Mouse (Mus musculus): ENCODE measurements at regions not wholly inside any gene's neighbourhood (a gene's known extent, or its start where the extent isn't known, plus 50 kb on each side); places are given as distances from the start of the nearest gene placed in this dataset.

- in situ Hi-C loops (cut with MboI, MseI), result no loop called here
Observed at GRCm38 (mm10) chr7:68858471-68859210, 109.6 kb upstream of the Arrdc4 start.

GRCm38 (mm10) chr7:68851981-68852575, 103.0 kb upstream of the Arrdc4 start:
- in situ Hi-C loops (cut with MboI, MseI), result no loop called here

DNA sequence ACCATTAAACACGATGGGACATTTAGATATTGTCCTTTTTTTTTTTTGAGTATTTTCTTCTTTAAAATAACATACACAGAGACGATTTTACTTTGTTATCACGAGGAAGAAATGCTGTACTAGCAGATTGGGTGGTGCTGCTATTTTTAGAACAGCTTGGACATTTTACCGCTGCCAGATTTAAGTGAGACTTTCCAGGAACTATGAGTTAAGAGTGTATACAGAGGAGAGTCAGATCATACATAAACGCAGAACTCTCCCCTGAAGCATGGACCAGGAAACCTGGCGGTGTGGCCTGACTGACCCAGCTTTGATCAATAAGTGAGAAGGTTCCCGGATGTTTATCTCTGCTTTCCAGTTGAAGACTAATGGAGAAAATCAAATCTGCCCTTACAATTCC, 95.6 kb upstream of the Arrdc4 start:
- in situ Hi-C loops (cut with MboI, MseI), result no loop called here

DNA sequence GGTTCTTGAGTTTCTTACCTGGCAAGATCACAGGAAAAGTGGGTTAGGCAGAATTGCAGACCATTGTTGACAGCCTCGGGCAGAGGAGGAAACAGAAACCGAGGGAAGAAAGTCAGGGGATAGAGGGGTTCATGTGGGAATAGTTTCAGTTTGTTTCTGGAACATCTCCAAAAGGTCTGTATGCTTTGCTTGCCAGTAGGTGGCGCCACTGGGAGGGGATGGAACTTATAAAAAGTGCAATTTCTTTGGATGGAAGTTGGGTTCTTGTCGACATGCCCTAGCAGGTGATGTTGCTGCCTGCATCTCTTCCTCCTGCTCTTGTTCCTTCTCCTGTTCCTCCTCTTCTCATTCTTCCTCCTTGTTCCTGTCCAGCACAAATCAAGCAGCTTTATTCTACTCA, 94.3 kb upstream of the Arrdc4 start:
- in situ Hi-C loops (cut with MboI, MseI), result no loop called here

DNA sequence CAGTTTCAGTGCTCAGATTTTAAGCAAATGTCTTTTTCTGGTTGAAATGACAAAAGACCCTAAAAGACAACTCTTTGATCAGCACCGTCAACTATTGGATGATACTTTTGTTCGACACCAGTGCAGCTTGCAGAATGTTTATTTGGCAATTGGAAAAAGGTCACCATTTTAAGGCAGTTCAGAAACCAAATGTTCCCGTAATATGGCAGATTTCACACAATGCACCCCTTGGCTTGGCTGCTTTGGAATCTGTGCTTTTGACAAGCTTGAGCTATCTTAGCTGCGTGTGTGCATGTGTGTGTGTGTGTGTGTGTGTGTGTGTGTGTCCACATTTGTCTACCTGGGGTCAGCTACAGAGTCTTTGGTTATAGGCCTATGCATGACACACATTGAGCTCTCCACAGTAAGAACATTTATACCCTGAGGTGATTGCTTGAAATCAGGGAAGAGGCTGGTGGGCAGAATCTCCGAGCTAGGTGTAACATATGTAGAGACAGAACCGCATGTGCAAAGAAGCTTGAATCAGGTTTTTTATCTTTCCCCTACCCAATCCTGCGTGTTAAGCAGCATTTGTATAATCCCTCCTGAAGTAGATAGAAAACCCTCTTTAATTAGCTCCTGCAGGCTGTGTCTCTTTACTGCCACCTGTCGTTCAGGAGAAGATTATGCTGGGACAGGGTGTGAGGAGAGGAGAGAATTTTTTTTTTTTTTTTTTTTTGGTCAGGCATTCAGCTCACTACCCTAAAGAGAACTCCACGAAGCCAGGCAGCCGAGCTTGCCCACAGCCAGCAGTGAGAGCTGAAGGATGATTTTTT, 85.1 kb upstream of the Arrdc4 start:
- in situ Hi-C loops (cut with MboI, MseI), result no loop called here

DNA sequence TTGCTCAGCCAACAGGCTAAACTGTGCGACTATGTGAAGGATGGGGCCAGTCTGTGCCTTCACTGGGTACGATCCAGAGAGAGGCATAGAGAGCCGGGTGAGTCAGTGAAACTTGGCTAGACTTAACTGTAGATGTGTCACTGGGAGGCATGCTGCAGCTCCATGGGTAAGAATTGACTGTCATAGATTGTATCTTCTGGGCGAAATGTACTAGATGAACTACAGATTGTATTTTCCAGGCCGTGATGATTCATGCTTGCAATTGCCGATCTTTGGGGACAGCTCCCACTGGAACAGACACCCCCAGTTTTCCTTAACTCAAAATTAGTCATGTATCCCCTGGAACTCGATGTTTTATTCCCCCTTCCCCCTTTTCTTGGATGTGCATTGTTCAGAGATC, 84.5 kb upstream of the Arrdc4 start:
- in situ Hi-C loops (cut with MboI, MseI), result no loop called here

DNA sequence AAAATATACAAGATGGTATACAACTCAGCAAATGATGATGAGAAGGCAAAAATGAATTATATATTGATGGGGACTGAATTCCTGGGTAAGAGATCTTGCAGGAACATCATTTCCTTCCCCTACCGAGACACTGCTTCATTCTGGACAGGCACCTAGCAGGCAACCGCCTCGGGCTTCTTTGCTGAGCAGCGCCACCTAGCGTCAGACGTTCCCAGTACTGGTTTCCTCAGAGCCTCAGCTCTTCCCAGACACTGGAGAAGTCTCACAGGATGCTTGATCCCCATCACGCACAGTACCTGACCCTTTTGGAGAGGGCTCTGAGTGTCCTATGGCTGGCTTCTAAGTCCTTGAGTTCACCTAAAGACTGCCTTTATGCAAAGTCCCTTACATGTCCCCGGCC, 80.8 kb upstream of the Arrdc4 start:
- in situ Hi-C loops (cut with MboI, MseI), result no loop called here

DNA sequence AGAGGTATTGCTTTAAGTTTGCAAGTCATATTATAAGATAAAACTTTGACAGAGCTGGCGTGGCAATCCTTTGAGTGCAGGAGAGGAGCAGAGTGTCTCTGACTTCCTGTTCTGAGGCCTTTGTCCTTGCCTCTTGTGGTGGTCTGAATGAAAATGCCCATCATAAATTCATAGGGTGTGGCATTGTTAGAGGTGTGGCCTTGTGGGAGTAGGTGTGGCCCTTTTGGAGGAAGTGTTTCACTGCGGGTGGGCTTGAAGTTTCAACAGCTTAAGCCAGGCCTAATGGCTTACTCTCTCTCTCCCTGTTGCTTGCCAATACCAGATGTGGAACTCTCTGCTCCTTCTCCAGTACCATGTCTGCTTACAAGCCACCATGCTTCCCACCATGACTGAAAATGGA, 75.4 kb upstream of the Arrdc4 start:
- in situ Hi-C loops (cut with MboI, MseI), result loop anchor here (5.0 kb wide), 2 partner anchors 242 to 452 kb away; no protein-coding TSS in a partner anchor

- in situ Hi-C loops (cut with MboI, MseI), result loop anchor here (5.0 kb wide), 2 partner anchors 241 to 451 kb away; no protein-coding TSS in a partner anchor
Observed at GRCm38 (mm10) chr7:68823646-68824045, 74.6 kb upstream of the Arrdc4 start.

- in situ Hi-C loops (cut with MboI, MseI), result loop anchor here (5.0 kb wide), 2 partner anchors 241 to 451 kb away; no protein-coding TSS in a partner anchor
Observed at GRCm38 (mm10) chr7:68823189-68823588, 74.1 kb upstream of the Arrdc4 start.

- in situ Hi-C loops (cut with MboI, MseI), result no loop called here
Observed at GRCm38 (mm10) chr7:68814823-68815666, 66.0 kb upstream of the Arrdc4 start.

DNA sequence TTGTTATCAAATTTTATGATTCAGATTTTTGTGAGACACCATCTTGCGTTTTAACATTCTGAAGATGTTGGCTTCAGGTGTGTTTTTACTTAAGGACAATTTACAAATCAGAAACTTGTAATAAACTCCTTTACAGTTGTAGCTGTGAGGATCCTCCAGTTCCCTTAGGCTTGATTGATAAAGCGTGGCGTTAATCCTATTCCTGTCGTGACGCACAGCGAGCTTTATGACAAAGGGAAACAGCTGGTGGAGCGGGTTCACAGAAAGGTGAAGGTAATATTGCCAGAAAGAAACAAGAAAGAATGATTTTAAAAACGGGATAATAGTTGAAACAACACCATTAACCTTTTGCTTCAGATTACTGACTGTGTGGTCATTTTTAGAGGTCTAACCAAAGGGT, 60.7 kb upstream of the Arrdc4 start:
- in situ Hi-C loops (cut with MboI, MseI), result no loop called here
